Mouse (Mus musculus) inflammation-experienced regulatory T-cells, adult 6 months (primary cell): Measurements from ENCODE around the gene Calcoco2. TPM values are rescaled to one million over a fixed set of nuclear protein-coding genes. Genes with fewer than 3 reads are reported as not detected.
"Not testable (repeated sequence)": the region's sequence is repeated elsewhere in the genome, so short reads cannot be mapped to it uniquely, and the experiment has no call there.

Experiments
- ATAC-seq: one replicate; pipeline ENCODE4 v1.8.0; 2017
- polyA plus RNA-seq, 3 experiments: library from polyadenylated mRNA; unstranded; fragments of 100-300 nt; shearing (Covaris generic); gene quantifications; one replicate each; pipeline ENCODE4 v1.2.1; 2017

The Calcoco2 gene
- polyA plus RNA-seq = not detected

DNA sequence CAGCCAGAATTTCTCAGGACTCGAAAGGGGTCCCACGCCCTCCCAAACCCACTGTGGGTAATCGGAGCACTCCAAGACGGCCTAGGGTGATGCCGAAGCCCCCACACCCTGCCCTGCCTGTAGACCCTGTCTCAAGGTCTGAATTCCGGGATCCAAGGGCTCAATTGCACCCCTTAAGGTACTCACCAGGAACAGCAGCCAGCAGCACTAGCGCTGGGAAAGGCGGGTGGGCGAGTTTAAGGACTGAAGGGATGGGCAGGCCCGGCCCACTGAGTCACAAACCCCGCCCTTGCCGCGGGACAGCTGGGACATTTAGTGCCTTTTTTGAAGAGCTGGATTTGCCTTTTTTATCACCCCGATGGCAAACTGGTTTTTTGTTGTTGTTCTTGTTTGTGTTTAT is at the start of gene Calcoco2:
Calcoco2 (minus strand) TSS at position 214 of the 400 bp plus-strand sequence.
- no peak for ATAC-seq

DNA sequence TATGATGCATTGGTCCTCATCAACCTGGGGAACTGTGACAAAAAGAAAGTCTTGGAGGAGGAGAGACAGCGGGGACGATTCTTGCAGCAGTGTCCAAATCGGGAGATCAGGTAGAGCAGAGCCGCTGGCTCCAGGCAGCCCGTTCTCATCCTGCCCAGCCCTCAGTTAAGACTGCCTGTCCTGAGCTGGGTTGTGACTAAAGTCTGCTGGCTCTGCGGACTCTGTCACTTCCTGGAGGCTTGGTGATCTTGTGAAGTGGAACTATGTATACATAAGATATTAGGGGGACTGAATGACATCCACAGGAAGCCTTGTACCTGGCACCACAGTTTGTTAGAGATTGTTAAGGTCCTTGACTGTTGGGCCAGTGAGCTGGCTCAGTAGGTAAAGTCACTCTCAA is 35.7 kb upstream of the Calcoco2 start:
- no peak for ATAC-seq

DNA sequence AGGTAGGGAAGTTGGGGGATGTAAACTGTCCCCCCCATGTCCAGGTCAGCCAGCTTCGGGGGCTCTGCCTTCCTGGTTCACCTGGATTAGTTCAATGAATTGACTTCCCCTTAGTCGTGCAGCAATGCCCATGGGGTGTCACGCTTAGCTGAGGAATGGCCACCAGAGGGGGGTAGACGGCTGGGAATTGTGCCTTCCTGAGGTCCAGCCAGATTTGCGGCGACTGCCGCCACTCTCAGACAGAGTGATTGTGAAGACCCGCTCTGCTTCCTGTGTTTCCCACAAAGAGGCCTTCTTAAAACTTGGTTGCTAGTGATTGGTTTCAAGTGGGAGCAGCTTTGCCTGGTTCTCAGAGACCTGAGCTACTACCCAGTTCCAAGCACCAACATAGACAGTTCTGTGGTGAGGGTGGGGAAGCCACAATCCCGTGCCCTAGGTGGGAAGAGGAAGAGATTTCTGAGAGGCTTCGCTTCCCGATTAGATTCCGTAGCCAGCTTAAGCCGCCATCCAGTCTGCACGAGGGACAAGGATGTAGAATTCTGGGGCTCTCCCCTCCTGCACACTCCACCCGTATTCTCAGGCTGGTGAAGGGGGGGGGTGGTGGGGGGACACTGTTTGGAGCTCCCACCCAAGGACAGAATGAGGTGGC is 34.0 kb upstream of the Calcoco2 start:
- no peak for ATAC-seq

DNA sequence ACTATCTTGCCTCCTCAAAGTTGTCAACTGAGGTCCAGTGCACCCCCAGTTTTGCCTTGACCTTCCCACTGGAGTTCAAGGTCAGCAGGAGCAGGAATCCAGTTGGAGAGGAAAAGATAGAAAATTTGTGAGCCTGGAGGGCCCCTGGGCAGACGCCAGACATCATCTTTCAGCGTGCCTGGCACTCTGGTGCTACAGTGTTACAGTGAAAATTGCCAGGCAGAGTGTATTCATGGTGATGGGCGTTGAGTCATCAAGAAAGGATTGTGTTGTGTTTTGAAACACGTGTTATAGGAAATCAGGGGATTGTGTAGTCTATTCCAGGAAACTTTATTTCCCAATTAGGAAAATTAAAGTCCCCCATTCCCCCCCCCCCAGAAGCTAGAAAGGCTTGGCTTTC is 32.0 kb upstream of the Calcoco2 start:
- ATAC-seq = no peak

DNA sequence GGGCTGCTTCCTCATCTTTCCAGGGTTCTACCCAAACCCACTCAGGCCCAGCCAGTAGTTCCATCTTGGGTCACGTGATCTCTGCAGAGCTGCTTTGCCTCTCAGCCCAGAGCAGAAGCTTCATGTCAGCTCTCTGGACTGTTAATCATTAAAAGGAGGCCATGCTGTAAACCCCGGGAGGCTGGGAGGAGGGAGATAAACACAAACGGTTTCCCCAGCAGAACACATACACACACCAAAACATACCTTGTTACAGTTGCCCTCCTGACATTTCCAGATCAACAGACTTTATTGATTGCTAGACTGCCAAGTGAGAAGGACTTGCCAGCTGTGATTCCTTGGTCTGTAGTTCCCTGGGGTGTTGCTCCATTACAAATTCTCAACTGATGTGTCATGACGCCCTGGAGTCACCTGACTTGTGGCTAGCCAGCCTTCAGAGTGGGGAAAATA is 29.0 kb upstream of the Calcoco2 start:
- ATAC-seq = no peak

DNA sequence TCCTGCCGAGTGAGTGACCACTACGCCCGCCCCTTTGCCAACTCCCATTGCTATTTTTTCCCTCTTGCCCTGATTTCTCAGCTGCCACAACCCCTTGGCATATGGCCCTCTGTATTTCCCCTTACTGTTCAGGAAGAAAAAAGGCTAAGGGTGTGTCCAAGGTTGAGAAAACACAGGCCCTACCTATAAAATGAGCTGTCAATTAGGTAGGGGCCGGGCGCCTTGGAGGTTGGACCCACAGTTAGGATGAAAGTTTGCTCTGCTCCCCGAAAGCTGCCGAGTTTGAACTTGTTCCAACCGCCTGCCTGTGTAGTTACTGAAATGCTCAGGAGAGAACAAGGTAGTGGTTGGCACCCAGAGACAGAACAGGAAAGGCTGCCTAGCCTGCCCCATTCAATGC is 24.1 kb upstream of the Calcoco2 start:
- ATAC-seq = no peak

DNA sequence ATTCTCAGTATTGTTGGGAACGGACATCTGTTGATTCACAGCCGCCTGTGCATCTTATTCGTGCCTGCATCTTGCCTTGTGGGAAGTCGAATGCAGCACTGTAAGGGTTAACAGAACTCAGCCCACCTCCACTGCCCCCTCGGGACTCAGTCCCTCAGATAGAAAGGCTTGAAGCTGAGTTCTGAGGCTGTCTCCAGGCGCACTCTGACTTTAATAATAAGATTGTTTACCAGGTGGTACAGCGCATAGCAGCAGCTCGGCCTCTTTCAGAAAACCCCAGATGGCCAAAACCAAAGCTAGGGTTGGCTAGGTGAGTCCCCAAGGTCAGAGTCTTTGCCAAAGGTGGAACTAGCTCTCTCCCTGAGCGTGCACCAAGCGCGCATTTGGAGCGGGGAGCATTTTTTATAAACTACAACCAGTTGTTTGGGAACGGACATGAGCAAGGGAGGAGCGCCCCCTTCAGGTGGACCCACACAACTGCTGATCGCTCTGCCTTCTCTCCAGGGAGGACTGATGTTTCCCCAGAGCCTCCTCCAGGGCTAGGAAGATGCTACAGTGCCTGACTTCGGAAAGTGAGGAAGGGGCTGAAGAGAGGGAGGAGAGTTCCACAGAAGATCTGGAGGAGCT is 21.6 kb upstream of the Calcoco2 start, which contains the start of gene Ttll6:
Ttll6 (plus strand) TSS at position 548 of the 627 bp plus-strand sequence.
- no peak for ATAC-seq

DNA sequence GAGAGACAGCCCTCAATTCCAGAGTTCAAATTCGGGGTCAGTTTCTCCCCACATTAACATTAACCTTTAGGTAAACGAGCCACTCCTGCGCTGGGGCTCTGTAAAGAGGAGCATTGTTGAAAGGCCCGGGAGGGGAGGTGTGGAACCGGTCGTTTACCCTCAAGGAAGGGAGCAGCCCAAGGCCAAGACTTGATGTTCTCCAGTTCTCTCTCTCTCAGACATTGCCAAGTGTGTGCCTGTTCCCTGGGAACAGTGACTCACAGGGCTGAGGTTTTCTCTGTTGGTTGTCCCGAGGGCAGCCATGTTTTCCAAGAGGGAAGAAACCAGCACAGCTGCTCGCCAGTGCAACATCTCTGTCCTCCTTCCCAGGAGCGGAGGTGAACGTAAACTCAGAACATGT is 18.8 kb upstream of the Calcoco2 start:
- no peak for ATAC-seq

DNA sequence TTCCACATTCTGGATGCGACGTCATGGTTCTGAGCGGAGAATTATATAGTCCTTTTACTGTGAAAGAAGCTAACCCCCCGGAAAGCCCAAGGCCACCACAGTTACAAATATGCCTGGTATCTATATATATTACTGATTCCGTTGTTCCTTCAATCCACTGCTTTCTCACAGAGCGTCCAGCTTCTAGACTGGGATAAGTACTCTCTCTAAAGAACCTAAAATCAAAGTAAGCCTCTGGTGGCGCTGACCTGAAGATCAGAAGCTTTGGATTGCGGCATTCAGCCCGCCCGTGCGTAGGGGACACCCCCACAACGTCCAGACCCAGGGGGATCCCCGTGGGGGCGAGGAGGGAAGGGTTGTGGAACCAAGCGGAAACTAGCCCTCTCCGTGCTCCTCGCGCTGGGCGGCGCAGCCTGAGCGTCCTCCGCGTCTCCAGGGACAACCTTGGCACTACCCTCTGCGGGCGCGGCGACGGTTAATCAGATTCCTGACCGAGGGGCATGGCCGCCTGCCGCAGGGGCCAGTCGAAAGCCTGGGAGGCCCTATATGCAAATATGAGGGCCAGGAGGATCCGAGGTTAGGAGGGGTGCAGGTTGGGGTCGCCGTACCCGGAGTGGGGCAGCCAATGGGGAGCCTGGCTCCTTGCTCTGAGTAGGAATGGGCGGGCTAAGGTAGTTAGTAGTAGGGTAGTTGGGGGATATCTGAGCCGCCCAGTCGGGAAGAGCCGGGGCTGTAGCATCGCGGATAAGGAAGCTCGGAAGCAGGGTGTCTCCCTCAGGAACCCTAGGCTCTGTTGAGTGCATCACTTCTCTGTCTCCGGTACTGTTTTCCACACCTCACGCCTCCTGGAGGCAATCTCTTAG is 12.5 kb upstream of the Calcoco2 start:
- no peak for ATAC-seq

DNA sequence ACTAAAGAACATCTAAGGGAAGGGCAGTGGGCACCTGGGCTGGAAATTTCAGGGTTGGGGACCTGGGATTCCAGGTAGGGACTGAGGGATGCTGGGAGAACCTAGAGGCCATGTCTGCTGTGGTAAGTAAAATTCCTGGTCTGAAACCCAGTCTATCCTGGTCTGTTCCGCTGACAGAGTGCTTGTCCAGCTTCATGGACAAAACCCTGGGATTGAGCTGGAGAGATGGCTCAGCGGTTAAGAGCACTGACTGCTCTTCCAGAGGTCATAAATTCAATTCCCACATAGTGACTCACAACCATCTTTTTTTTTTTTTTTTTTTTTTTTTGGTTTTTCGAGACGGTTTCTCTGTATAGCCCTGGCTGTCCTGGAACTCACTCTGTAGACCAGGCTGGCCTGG is 11.0 kb upstream of the Calcoco2 start:
- ATAC-seq = not testable (repeated sequence)

DNA sequence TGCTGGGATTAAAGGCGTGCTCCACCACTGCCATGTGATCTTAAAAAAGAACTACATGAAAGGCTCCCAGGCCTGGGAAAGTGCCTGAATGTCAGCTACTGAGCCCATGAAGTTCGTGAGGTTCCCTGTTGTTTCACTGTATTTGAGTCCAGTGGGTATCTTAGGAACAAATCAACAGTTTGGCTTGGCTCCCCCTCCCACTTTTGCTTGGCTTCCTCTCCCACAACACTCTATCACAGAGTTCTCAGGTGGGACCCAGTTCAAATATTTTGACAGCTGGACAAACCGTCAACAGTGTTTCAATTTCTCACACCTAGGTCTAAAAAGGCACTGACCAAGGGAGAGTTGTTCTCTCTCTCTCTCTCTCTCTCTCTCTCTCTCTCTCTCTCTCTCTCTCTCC is 7.6 kb upstream of the Calcoco2 start:
- no peak for ATAC-seq

DNA sequence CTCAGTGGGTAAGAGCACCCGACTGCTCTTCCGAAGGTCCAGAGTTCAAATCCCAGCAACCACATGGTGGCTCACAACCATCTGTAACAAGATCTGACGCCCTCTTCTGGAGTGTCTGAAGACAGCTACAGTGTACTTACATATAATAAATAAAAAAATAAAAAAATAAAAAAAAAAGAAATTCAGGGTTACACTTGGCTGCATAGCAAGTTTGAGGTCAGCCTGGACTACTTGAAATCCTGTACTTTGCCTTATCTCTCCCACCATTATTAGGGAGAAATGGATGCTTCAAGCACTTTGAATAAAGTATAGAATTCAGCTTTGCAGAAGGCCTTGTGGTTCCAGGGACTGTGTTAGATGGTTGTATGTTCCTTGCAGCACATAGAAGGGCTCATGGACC is 5.2 kb upstream of the Calcoco2 start:
- not testable (repeated sequence) for ATAC-seq

DNA sequence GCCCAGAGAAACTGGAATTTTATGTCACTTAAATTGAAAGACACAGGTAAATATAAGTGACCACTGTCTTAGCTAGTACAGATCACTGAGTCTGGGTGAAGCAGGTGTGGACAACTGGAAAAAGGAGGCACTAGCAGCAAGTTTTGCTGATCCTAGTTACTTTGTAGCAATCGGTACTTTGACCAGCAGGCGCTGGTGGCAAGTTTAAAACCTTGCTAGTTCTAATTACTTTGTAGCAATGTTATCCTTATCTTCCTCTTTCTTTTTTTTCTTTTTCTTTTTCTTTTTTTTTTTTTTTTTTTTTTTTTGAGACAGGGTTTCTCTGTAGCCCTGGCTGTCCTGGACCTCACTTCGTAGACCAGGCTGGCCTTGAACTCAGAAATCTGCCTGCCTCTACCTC is 4.4 kb upstream of the Calcoco2 start:
- ATAC-seq = no peak

DNA sequence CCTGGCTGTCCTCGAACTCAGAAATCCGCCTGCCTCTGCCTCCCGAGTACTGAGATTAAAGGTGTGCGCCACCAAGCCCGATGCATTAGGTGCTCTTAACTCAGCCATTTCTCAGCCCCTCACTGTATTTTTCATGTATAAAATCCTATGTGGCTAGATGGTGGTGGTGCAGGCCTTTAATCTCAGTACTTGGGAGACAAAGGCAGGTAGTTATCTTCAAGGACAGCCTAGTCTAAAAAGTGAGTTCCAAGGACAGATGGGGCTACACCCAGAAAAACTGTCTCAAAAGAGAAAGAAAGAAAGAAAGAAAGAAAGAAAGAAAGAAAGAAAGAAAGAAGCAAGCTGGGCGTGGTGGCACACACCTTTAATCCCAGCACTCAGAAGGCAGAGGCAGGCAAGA is 3.7 kb upstream of the Calcoco2 start:
- no peak for ATAC-seq

DNA sequence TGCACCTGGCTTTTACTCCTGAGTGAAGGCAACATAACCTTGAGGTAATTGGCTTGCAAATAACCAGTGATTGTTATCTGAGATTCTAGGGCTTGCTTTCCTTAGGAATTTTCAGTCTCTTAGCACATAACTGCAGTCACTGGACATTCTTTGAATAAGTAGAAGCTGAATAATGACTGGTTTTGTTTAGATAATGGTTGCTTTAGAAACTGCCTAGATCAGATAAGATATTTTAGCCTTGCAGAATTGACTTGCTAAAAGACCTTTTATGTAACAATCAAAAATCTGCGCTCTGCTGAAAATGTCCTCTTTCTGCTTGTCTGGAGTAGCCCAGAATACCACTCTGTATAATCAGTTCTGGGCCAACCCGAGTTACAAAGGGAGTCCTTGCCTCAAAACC is 2.3 kb upstream of the Calcoco2 start:
- no peak for ATAC-seq

DNA sequence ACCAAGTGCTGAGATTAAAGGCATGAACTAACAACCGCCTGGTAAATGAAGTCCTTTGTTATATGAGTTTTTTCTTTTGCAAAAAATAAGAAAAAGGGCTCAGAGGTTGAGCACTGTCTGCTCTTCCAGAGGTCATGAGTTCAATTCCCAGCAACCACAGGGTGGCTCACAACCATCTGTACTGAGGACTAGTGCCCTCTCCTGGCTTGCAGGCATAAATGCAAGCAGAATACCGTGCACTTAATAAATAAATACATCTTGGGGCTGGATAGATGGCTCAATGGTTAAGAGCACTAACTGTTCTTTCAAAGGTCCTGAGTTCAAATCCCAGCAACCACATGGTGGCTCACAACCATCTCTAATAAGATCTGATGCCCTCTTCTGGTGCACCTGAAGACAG is 814 bp downstream of the Calcoco2 start:
- not testable (repeated sequence) for ATAC-seq

DNA sequence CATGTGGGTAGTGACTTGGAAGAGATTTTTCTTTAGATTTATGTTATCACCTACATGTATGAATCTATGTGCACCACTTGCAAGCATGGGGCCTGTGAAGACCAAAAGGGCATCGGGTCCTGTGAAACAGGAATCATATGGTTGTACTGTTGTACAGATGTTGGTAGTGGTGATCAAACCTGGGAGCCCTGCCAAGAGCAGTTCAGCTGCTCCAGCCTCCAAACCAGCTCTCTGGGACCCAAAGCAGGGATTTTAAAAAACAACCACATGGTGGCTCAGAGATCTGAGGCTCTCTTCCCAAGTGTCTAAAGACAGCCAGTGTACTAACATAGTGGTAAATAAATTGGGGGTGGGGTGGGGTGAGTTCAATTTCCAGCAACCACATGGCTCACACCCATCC is 3.4 kb downstream of the Calcoco2 start:
- ATAC-seq = no peak

DNA sequence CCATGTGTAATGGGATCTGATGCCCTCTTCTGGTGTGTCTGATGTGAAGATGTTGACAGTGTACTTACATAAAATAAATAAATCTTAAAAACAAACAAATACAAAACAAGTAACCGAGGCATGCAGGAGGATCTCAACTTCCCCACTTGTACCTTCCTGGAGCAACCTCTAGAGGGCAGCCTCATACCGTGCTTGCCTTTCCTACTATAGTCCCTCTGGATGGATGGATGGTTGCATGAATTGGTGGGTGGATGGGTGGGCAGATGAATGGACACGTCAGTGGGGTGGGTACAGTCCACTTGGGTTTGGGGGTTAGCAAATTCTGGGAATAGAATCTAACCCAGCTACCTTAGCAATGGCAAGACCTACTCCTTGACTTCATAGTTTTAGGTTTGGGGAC is 18.4 kb downstream of the Calcoco2 start:
- ATAC-seq = no peak

DNA sequence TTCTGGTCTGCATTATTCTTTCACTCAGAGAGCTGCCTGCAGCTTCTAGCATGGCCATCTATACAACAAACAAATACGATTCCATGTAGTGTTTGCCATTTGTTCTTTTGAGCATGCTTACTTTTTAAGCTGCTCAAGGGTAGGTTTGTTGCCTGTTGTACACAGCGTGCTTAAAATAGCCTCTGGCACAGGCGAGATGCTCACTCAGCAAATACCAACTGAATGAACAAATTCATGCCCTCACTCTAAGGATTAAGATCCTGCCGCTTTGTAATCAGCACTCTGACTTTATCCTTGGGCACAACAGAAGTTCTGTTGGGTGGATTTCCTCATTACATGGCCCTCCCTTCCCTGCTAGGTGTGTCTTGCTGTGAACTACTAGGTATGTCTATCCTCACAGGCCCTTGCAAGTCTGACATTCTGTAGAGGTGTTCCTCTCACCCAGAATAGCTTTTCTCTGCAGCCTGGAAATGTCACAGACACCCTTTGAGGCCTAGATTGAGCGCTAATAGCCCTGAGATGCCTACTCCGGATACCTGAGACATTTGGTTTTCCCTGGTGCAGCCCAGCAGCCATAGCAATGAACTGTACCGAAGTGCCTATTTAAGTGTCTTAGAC is 19.0 kb downstream of the Calcoco2 start:
- ATAC-seq = no peak

DNA sequence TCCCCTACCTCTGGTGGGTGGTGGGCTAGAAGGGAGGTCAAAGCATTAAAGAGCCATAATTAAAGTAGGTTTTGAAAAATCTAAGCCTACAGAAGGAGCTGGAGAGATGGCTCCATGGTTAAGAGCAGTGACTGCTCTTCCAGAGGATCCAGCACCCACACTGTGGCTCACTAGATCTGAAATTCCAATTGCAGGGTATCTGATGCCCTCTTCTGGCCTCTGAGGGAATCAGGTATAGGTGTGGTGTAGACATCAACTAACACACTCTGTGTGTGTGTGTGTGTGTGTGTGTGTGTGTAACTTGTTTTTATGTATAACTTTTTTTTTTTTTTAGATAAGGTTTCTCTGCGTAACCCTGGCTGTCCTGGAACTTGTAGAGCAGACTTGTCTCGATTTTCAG is 20.7 kb downstream of the Calcoco2 start:
- no peak for ATAC-seq

DNA sequence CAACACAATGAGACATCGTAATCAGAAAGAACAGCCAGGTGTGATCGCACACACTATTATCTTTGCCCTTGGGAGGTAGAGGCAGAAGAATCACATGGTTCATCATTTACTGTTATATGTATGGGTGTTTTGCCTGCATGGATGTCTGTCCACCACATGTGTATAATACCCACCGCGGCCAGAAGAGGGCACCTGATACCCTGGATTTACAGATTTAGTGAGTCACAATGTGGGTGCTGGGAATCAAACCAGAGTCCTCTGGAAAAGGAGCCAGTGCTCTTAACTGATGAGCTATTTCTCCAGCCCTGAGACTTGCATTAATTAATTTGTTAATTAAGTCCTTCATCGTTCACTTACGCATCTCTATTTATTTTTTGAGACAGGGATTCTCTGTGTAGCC is 23.8 kb downstream of the Calcoco2 start:
- ATAC-seq = no peak

DNA sequence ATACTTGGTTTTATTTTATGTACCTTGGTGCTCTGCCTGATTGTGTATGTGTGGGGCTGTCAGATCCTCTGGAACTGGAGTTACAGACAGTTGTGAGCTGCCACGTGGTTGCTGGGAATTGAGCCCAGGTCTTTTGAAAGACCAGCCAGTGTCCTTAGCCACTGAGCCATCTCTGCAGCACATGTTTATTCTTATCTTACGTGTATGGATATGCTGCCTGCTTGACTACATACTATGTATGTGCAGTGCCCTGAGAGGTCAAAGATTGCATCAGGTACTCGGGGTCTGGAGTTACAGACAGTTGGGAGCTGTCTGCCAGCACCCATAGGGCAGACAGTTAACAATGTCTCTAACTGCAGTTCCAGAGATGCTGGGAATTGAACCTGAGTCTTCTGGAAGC is 29.1 kb downstream of the Calcoco2 start:
- ATAC-seq = no peak

DNA sequence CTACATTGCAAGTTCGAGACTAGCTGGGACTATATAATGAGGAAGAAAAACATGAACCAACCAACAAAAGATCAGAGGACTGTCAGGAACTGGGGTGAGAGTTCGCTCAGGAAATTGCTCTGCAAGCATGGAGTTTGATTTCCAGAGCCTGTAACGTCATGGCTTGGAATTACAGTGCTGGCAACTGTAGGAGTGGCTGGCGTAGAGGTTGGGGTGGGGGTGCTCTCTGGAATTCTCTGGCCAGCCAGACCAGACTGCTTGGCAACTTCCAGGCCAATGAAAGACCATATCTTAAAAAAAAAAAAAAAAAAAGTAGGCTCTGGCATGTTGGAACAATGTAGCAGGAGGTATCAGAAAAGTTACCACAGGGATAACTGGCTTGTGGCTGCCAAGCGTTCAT is 31.0 kb downstream of the Calcoco2 start:
- ATAC-seq = no peak
